Mouse (Mus musculus) olfactory bulb, adult 2 months (tissue): ENCODE results near the gene Gatad2b.

Source experiments
- CTCF ChIP-seq: fragments of 200-500 bp; IDR thresholded peaks from 2 replicates; pipeline ENCODE4 v1.5.1; 2012; ENCODE audit warnings: low read depth, mild to moderate bottlenecking, low read length, moderate library complexity; ENCODE audit not compliant: insufficient read depth
- POLR2A ChIP-seq: fragments of 200-500 bp; IDR thresholded peaks from 2 replicates; pipeline ENCODE4 v1.6.1; 2012; ENCODE audit warnings: mild to moderate bottlenecking, low read depth, low read length, moderate library complexity; ENCODE audit not compliant: insufficient read depth

DNA sequence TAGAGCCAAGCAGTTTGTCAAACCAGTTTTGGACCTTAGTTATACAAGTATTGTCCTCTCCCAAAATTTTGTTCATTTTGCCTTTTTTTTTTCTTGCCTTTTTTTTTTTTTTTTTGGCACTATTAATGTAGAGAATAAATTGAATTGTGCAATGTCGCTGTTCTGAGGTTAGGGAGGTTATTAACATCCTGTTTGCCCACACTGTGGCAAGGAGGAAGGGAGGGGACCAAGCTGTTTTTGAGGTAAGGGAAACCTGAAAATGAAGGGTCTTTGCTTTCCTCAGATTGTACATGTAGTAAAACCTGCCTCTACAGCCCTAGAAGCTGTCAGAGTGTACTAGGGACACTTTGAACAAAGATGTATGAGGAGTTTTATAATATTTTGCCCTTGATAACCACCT, 66.3 kb downstream of the Gatad2b start:
- TF ChIP-seq CTCF = no peak
- TF ChIP-seq POLR2A = no peak
